Mouse (Mus musculus) hindbrain, embryonic 16.5 days (tissue): ENCODE measurements around the gene Elavl3. TPM values are rescaled to one million over a fixed set of nuclear protein-coding genes. Genes with fewer than 3 reads are reported as not detected.

Experiments
- ATAC-seq: fragments of 200-750 bp; cut with Nextera tagmentation; 2 replicates; pipeline ENCODE4 v1.8.0; 2017; ENCODE audit warnings: moderate TSS enrichment, moderate library complexity
- H3K27ac ChIP-seq: fragments of 300-500 bp; sonication (generic); 2 replicates; pipeline ENCODE4 v1.5.1; 2014; ENCODE audit warnings: low read depth, mild to moderate bottlenecking, control low read depth, low read length, moderate library complexity
- H3K27me3 ChIP-seq: fragments of 300-500 bp; sonication (generic); replicated peaks from 2 replicates; pipeline ENCODE4 v1.6.1; 2014; ENCODE audit warnings: low read length; ENCODE audit not compliant: control insufficient read depth, insufficient read depth
- H3K36me3 ChIP-seq: fragments of 300-500 bp; sonication (generic); 2 replicates; pipeline ENCODE4 v1.6.1; 2014; ENCODE audit warnings: mild to moderate bottlenecking, low read length, moderate library complexity, mixed read lengths; ENCODE audit not compliant: control insufficient read depth, insufficient read depth
- H3K4me1 ChIP-seq: fragments of 300-500 bp; sonication (generic); 2 replicates; pipeline ENCODE4 v1.6.1; 2014; ENCODE audit warnings: low read depth, low read length; ENCODE audit not compliant: control insufficient read depth, insufficient read depth
- H3K4me2 ChIP-seq: fragments of 300-500 bp; sonication (generic); 2 replicates; pipeline ENCODE4 v1.6.1; 2014; ENCODE audit warnings: mild to moderate bottlenecking, low read length, control low read depth, moderate library complexity
- H3K4me3 ChIP-seq: fragments of 300-500 bp; sonication (generic); 2 replicates; pipeline ENCODE4 v1.5.1; 2014; ENCODE audit warnings: mild to moderate bottlenecking, low read length, control low read depth, moderate library complexity
- H3K9ac ChIP-seq: fragments of 300-500 bp; sonication (generic); 2 replicates; pipeline ENCODE4 v1.6.1; 2014; ENCODE audit warnings: low read depth, mild to moderate bottlenecking, control low read depth, low read length, moderate library complexity
- H3K9me3 ChIP-seq: fragments of 300-500 bp; sonication (generic); 2 replicates; pipeline ENCODE4 v1.6.1; 2014; ENCODE audit warnings: mild to moderate bottlenecking, low read length, moderate library complexity; ENCODE audit not compliant: control insufficient read depth
- WGBS: fragments of 180-500 bp; shearing (Covaris S2); extraction: QIAGEN DNeasy Blood & Tissue Kit; methylation state at CpG from one replicate; pipeline ENCODE4 v1.1.7; 2014; 5-methylcytosine and 5-hydroxymethylcytosine counted together
- polyA plus RNA-seq: library from polyadenylated mRNA; unstranded; fragments of >200 nt; fragmentation: Nextera tagmentation; extraction: Ambion mirVana; gene quantifications from 2 replicates; pipeline ENCODE4 v1.2.1, GENCODE M21; 2015

Gene Elavl3
- polyA plus RNA-seq, 1 experiment from 2014 or later, result 77.8 TPM

GRCm38 (mm10) chr9:22030386-22030785, 21.4 kb downstream of the Elavl3 start:
- peaks cover 34% of the 10 kb centered on the region for H3K36me3 ChIP-seq
- no peak overlapping the region for H3K4me3 ChIP-seq
- H3K9ac ChIP-seq, result no peak overlapping the region
- no peak overlapping the region for H3K27ac ChIP-seq
- no peak for ATAC-seq
- 95% methylated on average over 9 of the region's 9 CpGs for WGBS
- no peak overlapping the region for H3K4me2 ChIP-seq
- peaks cover 1% of the 10 kb centered on the region; the same call in 1 of the 2 replicates for H3K4me1 ChIP-seq
- no peaks in the 10 kb centered on the region for H3K9me3 ChIP-seq
- H3K27me3 ChIP-seq, result no peaks in the 10 kb centered on the region

GRCm38 (mm10) chr9:22028467-22028866, 23.4 kb downstream of the Elavl3 start:
- WGBS, result 17% methylated on average over 7 of the region's 7 CpGs
- H3K4me3 ChIP-seq, result no peak overlapping the region
- no peaks in the 10 kb centered on the region for H3K9me3 ChIP-seq
- H3K4me1 ChIP-seq, result no peaks in the 10 kb centered on the region
- no peaks in the 10 kb centered on the region for H3K27me3 ChIP-seq
- H3K36me3 ChIP-seq, result peaks cover 35% of the 10 kb centered on the region
- no peak overlapping the region for H3K4me2 ChIP-seq
- no peak overlapping the region for H3K27ac ChIP-seq
- H3K9ac ChIP-seq, result no peak overlapping the region
- ATAC-seq, result no peak

- WGBS, result 46% methylated on average over 8 of the region's 8 CpGs
- Histone ChIP-seq H3K9ac (no peak overlapping the region), H3K27ac (no peak overlapping the region), H3K27me3 (no peaks in the 10 kb centered on the region), H3K36me3 (peaks cover 26% of the 10 kb centered on the region), H3K9me3 (no peaks in the 10 kb centered on the region), H3K4me3 (no peak overlapping the region), H3K4me1 (no peaks in the 10 kb centered on the region), H3K4me2 (no peak overlapping the region)
- no peak for ATAC-seq
Observed at GRCm38 (mm10) chr9:22024592-22024991, 27.2 kb downstream of the Elavl3 start.

- H3K4me2 ChIP-seq, result no peak overlapping the region
- H3K4me1 ChIP-seq, result no peaks in the 10 kb centered on the region
- no peak overlapping the region for H3K9ac ChIP-seq
- 0 out of 2 replicates have a peak, but pooled peaks have one; percentile 4 for ATAC-seq
- peaks cover 38% of the 10 kb centered on the region for H3K36me3 ChIP-seq
- 66% methylated on average over 7 of the region's 7 CpGs for WGBS
- no peaks in the 10 kb centered on the region for H3K9me3 ChIP-seq
- no peaks in the 10 kb centered on the region for H3K27me3 ChIP-seq
- H3K4me3 ChIP-seq, result no peak overlapping the region
- H3K27ac ChIP-seq, result no peak overlapping the region
Observed at GRCm38 (mm10) chr9:22017208-22017825, 34.5 kb downstream of the Elavl3 start.

GRCm38 (mm10) chr9:22016245-22016644, 35.6 kb downstream of the Elavl3 start:
- 63% methylated on average over 10 of the region's 10 CpGs for WGBS
- Histone ChIP-seq H3K4me2 (no peak overlapping the region), H3K27me3 (no peaks in the 10 kb centered on the region), H3K9me3 (no peaks in the 10 kb centered on the region), H3K27ac (no peak overlapping the region), H3K4me3 (no peak overlapping the region), H3K36me3 (peaks cover 49% of the 10 kb centered on the region), H3K9ac (no peak overlapping the region), H3K4me1 (no peaks in the 10 kb centered on the region)
- no peak for ATAC-seq

- Histone ChIP-seq H3K27ac (no peak overlapping the region), H3K36me3 (peaks cover 63% of the 10 kb centered on the region)
- 91% methylated on average over 13 of the region's 13 CpGs for WGBS
Observed at GRCm38 (mm10) chr9:22012731-22013130, 39.1 kb downstream of the Elavl3 start.

GRCm38 (mm10) chr9:22011055-22011454, 40.8 kb downstream of the Elavl3 start:
- H3K4me1 ChIP-seq, result no peaks in the 10 kb centered on the region
- WGBS, result 91% methylated on average over 5 of the region's 5 CpGs
- no peak overlapping the region for H3K9ac ChIP-seq
- ATAC-seq, result peak; percentile 21; the same call in 1 of the 2 replicates
- peaks cover 67% of the 10 kb centered on the region for H3K36me3 ChIP-seq
- no peak overlapping the region for H3K4me3 ChIP-seq
- H3K9me3 ChIP-seq, result no peaks in the 10 kb centered on the region
- no peak overlapping the region for H3K4me2 ChIP-seq
- no peaks in the 10 kb centered on the region for H3K27me3 ChIP-seq
- H3K27ac ChIP-seq, result no peak overlapping the region

More at GRCm38 (mm10) chr9:22012731-22013130, 39.1 kb downstream of the Elavl3 start:
- Histone ChIP-seq H3K27me3 (no peaks in the 10 kb centered on the region), H3K9ac (no peak overlapping the region), H3K4me2 (no peak overlapping the region), H3K9me3 (no peaks in the 10 kb centered on the region), H3K4me1 (no peaks in the 10 kb centered on the region), H3K4me3 (no peak overlapping the region)
- ATAC-seq, result peak; percentile 27; the same call in 1 of the 2 replicates

- H3K4me3 ChIP-seq, result no peak overlapping the region
- WGBS, result 92% methylated on average over 12 of the region's 12 CpGs
- peaks cover 24% of the 10 kb centered on the region for H3K4me1 ChIP-seq
Observed at GRCm38 (mm10) chr9:22004546-22004945, 47.3 kb downstream of the Elavl3 start.

GRCm38 (mm10) chr9:22003163-22003554, 48.7 kb downstream of the Elavl3 start:
- Histone ChIP-seq H3K9ac (peak overlapping the region; percentile 77), H3K4me1 (peaks cover 24% of the 10 kb centered on the region), H3K36me3 (peaks cover 14% of the 10 kb centered on the region; the same call in 1 of the 2 replicates), H3K9me3 (no peaks in the 10 kb centered on the region), H3K4me2 (peak overlapping the region; percentile 91), H3K4me3 (peak overlapping the region; percentile 75), H3K27ac (peak overlapping the region; percentile 77), H3K27me3 (no peaks in the 10 kb centered on the region)
- no peak for ATAC-seq
- 0% methylated on average over 18 of the region's 18 CpGs for WGBS

More at GRCm38 (mm10) chr9:22004546-22004945, 47.3 kb downstream of the Elavl3 start:
- no peak overlapping the region for H3K27ac ChIP-seq
- H3K27me3 ChIP-seq, result no peaks in the 10 kb centered on the region
- peaks cover 25% of the 10 kb centered on the region for H3K36me3 ChIP-seq
- no peak overlapping the region for H3K4me2 ChIP-seq
- H3K9me3 ChIP-seq, result no peaks in the 10 kb centered on the region
- H3K9ac ChIP-seq, result no peak overlapping the region
- no peak for ATAC-seq
